Mouse (Mus musculus) heart, embryonic 10.5 days (tissue): Measurements from ENCODE around the gene Naip2. TPM values are rescaled to one million over a fixed set of nuclear protein-coding genes. Genes with fewer than 3 reads are reported as not detected.
"Not testable (repeated sequence)": the region's sequence is repeated elsewhere in the genome, so short reads cannot be mapped to it uniquely, and the experiment has no call there.

Experiments used
- DNase-seq: peaks from one replicate; pipeline ENCODE4 v3.0.0-alpha.2; 2017; ENCODE audit warnings: low spot score
- H3K27ac ChIP-seq: fragments of 300-500 bp; sonication (generic); 2 replicates; pipeline ENCODE4 v1.5.1; 2016; ENCODE audit warnings: mild to moderate bottlenecking
- H3K27me3 ChIP-seq: fragments of 300-500 bp; sonication (generic); 2 replicates; pipeline ENCODE4 v1.6.1; 2016; ENCODE audit warnings: mild to moderate bottlenecking; ENCODE audit not compliant: poor library complexity, insufficient read depth, severe bottlenecking
- H3K36me3 ChIP-seq: fragments of 300-500 bp; sonication (generic); 2 replicates; pipeline ENCODE4 v1.6.1; 2016; ENCODE audit warnings: mild to moderate bottlenecking, moderate library complexity
- H3K4me1 ChIP-seq: fragments of 300-500 bp; sonication (generic); 2 replicates; pipeline ENCODE4 v1.6.1; 2016; ENCODE audit warnings: mild to moderate bottlenecking
- H3K4me3 ChIP-seq: fragments of 300-500 bp; sonication (generic); 2 replicates; pipeline ENCODE4 v1.5.1; 2016; ENCODE audit warnings: mild to moderate bottlenecking, moderate library complexity
- H3K9me3 ChIP-seq: fragments of 300-500 bp; sonication (generic); 2 replicates; pipeline ENCODE4 v1.6.1; 2016; ENCODE audit warnings: mild to moderate bottlenecking, moderate library complexity
- WGBS: fragments of 180-500 bp; shearing (Covaris S2); methylation state at CpG from one replicate; pipeline ENCODE4 v1.1.7; 2016; 5-methylcytosine and 5-hydroxymethylcytosine counted together
- polyA plus RNA-seq: library from polyadenylated mRNA; unstranded; fragments of >200 nt; fragmentation: Nextera tagmentation; extraction: Ambion mirVana; gene quantifications from 2 replicates; pipeline ENCODE4 v1.2.1, GENCODE M21; 2016

The Naip2 gene
- polyA plus RNA-seq, 1 experiment from 2014 or later = 0.15 TPM

DNA sequence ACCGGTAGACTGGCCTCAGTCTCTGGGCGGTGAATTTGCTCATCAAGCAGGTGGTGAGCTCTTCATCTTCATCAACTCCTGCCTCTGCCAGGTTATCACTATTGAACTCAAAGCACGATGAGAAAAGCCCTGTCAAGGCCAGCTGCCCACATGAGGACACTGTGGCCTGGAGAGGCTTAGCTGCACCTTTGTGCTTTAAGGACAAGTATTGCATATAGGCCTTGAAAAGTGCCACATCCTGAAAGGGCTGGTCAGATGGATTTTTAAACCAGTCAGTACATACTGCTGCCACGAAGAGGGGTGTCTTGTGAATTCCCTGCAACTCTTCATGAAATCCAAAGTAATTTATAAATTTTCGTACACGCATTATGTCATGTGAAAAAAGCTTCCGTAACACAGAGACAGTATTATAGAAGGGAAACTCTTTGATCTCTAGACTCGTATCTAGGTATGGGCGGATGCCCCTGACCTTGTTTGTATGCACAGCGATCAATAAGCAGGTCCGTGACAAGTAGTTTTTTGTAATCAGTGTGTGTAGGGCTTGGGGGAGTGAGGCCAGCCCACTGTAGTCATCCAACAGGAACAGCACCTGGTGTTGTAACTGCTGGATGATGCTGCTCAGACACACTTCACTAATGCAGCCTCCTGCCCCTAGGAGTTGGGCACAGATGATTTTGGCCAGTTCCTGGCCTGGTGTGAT is 40.6 kb downstream of the Naip2 start:
- not testable (repeated sequence) for H3K36me3 ChIP-seq, H3K9me3 ChIP-seq, H3K4me3 ChIP-seq, H3K4me1 ChIP-seq, H3K27me3 ChIP-seq, DNase-seq, H3K27ac ChIP-seq
- WGBS = 76% methylated on average over 11 of the region's 11 CpGs

DNA sequence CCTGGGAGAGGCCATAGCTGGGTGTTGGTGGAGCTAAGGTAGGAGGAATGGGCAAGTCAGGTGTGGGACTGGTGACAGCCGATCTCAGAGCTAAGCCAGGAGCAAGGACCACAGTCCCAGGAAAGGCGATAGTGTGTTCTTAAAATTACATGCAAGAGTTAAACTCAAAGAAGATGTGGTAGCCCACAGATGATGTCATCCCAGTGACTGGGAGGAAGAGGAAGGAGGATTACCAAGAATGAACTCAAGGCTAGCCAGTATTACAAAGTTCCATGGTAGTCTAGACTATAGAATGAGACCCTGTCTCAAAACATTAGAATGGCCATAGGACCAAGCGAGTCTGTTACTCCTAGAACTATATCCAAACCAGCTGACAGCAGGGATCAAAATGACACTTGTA is 45.3 kb downstream of the Naip2 start:
- 82% methylated on average over 3 of the region's 3 CpGs for WGBS
- Histone ChIP-seq H3K4me1 (no peaks in the 10 kb centered on the region), H3K4me3 (no peak overlapping the region), H3K36me3 (no peaks in the 10 kb centered on the region), H3K9me3 (no peaks in the 10 kb centered on the region), H3K27me3 (no peaks in the 10 kb centered on the region), H3K27ac (no peak overlapping the region)
- no peak for DNase-seq

DNA sequence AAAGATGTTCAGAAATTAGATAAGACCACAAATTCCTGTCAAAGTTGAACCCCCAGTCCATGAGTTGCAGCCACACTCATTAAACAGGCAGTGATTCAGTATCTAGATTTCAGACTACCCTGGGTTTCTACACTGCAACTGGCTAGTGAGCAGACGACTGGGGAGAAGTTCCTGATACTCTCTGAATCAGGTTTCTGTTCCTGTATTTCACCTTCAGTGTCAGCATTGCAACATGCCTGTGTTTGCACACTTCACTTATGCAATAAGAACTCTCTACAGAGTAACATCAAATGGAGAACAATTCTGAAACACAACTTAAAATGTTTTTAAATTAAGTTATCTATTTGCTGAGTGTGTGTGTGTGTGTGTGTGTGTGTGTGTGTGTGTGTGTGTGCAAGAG is 49.2 kb downstream of the Naip2 start:
- no peak overlapping the region for H3K4me3 ChIP-seq
- no peaks in the 10 kb centered on the region for H3K36me3 ChIP-seq
- no peaks in the 10 kb centered on the region for H3K27me3 ChIP-seq
- 56% methylated on average over 1 of the region's 1 CpGs for WGBS
- H3K27ac ChIP-seq = no peak overlapping the region
- H3K9me3 ChIP-seq = no peaks in the 10 kb centered on the region
- DNase-seq = no peak
- no peaks in the 10 kb centered on the region for H3K4me1 ChIP-seq

DNA sequence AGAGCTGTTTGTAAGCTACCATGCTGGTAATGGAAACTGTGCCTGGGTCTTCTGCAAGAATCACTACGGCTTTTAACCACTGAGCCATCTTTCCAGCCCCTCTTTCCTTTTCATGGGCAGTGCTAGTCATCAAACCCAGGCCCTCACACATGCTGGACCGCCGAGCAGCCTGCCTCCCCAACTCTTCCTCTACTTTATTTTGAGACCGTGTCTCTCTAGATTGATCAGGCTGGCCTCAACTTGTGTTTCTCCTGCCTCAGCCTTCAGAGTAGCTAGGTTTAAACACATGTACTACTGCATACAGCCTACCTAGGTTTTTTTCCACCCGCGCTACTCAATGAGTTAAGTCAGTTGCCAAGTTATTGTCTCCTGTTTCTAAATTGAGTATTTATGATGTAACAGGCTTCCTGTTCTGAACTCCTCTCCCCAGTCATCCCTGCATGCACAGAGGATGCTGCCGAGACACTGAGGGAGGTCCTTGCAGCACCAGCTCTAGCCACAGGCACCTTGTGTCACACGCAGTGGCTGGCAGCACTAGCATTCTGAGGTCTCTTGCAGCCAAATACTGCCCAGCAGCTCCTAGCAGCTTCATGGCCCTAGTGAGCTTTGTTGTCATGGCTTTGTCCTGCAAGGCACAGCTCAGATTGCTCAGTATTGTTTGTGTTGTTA is 60.1 kb downstream of the Naip2 start:
- H3K27ac ChIP-seq = no peak overlapping the region
- no peak overlapping the region for H3K4me3 ChIP-seq
- H3K9me3 ChIP-seq = no peaks in the 10 kb centered on the region
- 82% methylated on average over 8 of the region's 8 CpGs for WGBS
- H3K27me3 ChIP-seq = no peaks in the 10 kb centered on the region
- DNase-seq = peak; percentile 59
- H3K36me3 ChIP-seq = peaks cover 25% of the 10 kb centered on the region
- no peaks in the 10 kb centered on the region for H3K4me1 ChIP-seq

DNA sequence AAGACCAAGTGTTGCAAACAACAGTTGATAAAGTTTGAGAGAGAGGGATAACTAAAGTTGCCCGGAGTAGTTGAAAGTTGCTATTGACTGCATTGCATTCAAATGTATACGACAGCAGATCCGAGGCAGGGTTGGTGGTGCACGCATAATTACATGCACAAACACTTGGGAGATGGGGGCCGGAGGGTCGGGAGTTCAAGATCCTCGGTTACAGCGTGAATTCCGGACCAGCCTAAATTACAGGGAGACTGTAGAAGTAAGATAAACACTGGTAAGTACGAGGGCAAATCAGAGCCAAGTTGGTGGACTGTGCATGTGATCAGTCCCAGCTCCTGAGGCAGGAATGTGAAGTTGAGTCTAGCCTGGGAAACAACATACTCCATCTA is 76.6 kb downstream of the Naip2 start:
- WGBS = 3% methylated on average over 10 of the region's 10 CpGs
- Histone ChIP-seq H3K36me3 (peaks cover 32% of the 10 kb centered on the region), H3K9me3 (no peaks in the 10 kb centered on the region), H3K27ac (peak overlapping the region; percentile 84), H3K27me3 (no peaks in the 10 kb centered on the region), H3K4me1 (peaks cover 14% of the 10 kb centered on the region), H3K4me3 (peak overlapping the region; percentile 86)
- DNase-seq = no peak

DNA sequence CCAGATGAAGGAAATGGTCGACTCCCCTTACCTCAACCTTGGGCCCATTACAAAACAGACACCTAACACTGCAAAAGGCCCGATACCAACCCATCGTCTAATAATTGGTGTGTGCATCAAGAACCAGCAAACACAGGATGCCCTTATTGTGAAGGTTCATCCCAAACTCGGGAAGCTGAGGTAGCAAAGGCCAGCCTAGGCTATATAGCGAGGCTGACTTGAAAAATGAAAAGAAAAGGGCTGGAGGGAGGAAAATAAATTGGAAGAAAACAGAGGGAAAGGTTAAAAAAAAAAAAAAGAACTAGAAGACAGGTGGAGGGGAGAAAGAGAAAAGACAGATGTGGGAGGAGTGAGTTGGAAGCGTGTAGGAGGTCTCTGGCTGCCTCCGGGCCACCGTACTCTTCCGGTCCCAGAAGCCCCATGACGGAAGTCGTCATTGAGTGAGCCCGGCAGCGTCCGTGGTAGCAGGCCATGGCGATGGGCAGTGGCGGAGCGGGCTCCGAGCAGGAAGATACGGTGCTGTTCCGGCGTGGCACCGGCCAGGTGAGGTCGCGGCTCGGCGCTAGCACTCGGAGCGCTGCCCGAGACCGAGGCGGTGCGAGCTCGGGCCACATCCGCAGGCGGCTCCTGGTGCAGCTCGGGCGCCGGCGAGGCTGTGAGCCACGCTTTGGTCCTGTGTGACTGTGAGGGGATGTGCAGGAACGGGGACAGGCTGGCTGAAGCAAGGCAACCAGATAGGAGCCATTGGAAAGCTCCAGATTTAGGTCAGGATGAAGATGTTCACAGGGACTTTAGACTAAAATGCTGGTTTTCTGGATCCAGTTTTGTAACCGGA is 77.3 kb downstream of the Naip2 start, which contains the start of gene Smn1:
TSS of gene Smn1 (plus strand) at position 430 of the 835 bp plus-strand sequence.
- no peaks in the 10 kb centered on the region for H3K9me3 ChIP-seq
- no peaks in the 10 kb centered on the region for H3K27me3 ChIP-seq
- H3K36me3 ChIP-seq = peaks cover 30% of the 10 kb centered on the region
- peak within 1 kb of the TSS; percentile 86 for H3K4me3 ChIP-seq
- peak; percentile 95 for DNase-seq
- H3K27ac ChIP-seq = peak within 1 kb of the TSS; percentile 84
- WGBS = 4% methylated on average over 42 of the region's 42 CpGs
- peaks cover 14% of the 10 kb centered on the region for H3K4me1 ChIP-seq

DNA sequence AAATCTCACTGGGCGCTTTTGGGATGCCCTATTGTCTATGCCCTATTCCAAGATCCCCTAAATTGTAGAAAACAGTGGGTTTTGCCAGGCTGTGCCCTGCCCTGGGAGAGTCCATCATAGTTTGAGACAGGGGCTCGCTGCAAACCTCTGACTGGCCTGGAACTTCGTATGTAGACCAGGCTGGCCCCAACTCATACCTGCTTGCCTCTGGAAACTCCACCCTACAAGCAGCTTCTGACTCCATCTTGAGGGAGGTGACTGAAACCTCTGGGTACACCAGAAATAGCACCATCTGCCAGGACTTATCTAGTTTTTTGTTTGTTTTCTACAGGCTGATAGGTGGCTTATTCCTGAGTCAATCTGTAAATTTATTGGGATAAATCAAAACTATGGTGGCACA is 77.9 kb downstream of the Naip2 start:
- 88% methylated on average over 3 of the region's 3 CpGs for WGBS
- H3K4me3 ChIP-seq = peak overlapping the region; percentile 86
- peaks cover 14% of the 10 kb centered on the region for H3K4me1 ChIP-seq
- H3K9me3 ChIP-seq = no peaks in the 10 kb centered on the region
- DNase-seq = no peak
- H3K27me3 ChIP-seq = no peaks in the 10 kb centered on the region
- peaks cover 23% of the 10 kb centered on the region for H3K36me3 ChIP-seq
- peak overlapping the region; percentile 84; the same call in 1 of the 2 replicates for H3K27ac ChIP-seq

DNA sequence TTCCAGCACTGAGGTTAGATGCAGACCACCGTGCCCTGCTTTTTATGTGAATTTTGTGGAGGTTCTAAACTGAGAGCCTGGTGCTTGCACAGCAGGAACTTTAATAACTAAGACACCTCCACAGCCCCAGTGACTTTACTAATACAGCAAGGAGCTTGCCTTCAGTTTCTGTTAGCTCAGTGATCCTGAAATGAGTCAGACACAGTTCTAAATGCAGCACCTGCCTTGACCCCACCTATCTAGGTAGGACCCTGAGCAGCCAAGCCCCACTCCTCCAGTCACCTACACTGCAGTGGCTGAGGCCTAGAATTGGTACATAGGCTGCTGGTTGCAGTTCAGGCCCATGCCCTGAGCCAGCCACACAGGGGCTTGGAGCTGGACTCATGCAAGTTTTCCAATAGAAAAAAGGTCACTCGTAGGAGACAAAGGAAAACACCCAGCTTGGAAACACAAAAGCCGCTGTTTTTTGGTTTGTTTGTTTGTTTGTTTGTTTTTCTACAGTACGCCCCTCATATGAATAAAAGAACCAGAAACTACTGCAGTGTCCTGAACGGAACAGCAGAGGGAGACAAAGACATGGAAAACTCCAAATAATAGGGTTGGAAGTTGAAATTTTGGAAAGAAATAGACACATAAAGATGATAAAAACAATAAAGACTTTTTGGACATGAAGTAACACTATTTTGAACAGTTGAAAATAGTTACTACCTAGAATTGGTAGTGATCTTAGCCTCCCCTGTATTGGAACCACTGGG is 89.5 kb downstream of the Naip2 start:
- no peaks in the 10 kb centered on the region for H3K9me3 ChIP-seq
- peaks cover 8% of the 10 kb centered on the region for H3K4me1 ChIP-seq
- no peak for DNase-seq
- no peaks in the 10 kb centered on the region for H3K27me3 ChIP-seq
- no peak overlapping the region for H3K27ac ChIP-seq
- 43% methylated on average over 5 of the region's 5 CpGs for WGBS
- peaks cover 8% of the 10 kb centered on the region; the same call in 1 of the 2 replicates for H3K36me3 ChIP-seq
- H3K4me3 ChIP-seq = no peak overlapping the region

DNA sequence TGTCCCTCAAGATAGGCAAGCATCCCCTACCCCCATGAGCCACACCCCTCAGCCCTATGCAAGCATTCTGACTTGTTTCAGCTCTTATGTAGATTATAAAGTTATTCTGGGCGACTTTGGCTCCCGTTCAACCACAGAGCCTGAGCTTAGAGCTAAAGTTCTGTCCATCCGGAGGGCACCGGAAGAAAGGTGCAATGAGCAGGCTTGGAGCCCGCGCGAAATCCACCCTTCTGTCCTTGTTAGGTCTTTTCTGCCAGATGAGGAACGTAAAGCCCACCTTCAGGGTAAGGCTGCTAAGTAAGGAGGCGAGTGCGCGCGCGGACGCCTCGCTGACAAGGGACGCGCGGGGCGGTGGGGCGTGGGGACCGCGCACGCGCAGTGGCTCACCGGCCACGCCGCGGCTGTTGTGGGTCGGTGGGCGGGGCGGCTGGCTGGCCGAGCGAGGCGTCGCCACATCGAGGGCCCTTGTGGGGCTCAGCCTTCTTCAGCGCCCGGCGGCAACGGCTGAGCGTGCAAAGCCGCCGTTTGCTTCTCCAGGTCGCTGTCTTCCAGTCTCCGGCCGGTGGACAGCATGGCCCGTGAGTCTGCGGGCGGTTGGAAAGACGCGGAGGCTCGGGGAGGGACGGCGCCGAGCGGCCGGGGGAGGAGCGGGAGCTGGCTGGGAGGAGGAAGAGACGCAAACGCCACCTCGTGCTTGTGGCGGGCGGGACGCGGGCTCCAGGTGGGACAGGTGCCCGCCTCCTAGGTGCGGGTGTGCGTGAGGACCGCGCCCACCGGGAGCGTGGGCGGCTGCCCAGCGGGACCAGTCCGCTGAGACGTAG is 94.0 kb downstream of the Naip2 start, which contains the start of gene Serf1:
TSS of gene Serf1 (plus strand) at position 361 of the 821 bp plus-strand sequence.
- WGBS = 2% methylated on average over 76 of the region's 76 CpGs
- no peaks in the 10 kb centered on the region for H3K27me3 ChIP-seq
- peak; percentile 86 for DNase-seq

DNA sequence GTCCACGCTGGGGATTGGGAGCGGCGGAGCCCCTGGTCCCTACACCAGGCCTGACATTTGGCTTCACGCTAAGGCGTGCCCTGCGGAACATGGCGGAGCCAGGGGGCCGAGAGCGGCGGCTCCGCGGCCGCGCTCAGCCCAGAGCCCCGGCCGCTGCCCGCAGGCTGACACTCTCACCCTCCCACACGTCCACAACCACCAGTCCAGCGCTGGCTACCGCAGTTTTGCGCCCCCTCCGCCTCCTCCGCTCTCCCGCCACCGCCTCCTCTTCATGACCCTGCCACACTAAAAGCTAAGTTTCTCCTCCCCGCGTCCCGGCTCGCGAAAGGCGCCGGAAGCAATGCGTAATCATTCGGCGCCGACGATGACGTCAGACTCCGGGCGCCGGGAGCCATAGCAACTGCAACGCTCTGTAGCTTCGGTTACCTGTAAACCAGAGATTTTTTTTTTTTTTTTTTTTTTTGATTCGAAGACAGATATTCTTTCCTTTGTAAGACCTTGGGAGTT is 98.1 kb downstream of the Naip2 start, which contains the start of gene Bdp1:
TSS of gene Bdp1 (minus strand) at position 323 of the 507 bp plus-strand sequence.
- Histone ChIP-seq H3K36me3 (peaks cover 5% of the 10 kb centered on the region), H3K27ac (peak within 1 kb of the TSS; percentile 92), H3K27me3 (no peaks in the 10 kb centered on the region), H3K4me1 (peaks cover 23% of the 10 kb centered on the region), H3K4me3 (peak within 1 kb of the TSS; percentile 98), H3K9me3 (no peaks in the 10 kb centered on the region)
- DNase-seq = peak; percentile 95
- WGBS = under 1% methylated on average over 44 of the region's 44 CpGs

More for the DNA sequence above, 94.0 kb downstream of the Naip2 start, which contains the start of gene Serf1:
- Histone ChIP-seq H3K4me3 (peak within 1 kb of the TSS; percentile 79), H3K9me3 (no peaks in the 10 kb centered on the region), H3K27ac (peak within 1 kb of the TSS; percentile 91), H3K36me3 (no peaks in the 10 kb centered on the region), H3K4me1 (peaks cover 13% of the 10 kb centered on the region)

DNA sequence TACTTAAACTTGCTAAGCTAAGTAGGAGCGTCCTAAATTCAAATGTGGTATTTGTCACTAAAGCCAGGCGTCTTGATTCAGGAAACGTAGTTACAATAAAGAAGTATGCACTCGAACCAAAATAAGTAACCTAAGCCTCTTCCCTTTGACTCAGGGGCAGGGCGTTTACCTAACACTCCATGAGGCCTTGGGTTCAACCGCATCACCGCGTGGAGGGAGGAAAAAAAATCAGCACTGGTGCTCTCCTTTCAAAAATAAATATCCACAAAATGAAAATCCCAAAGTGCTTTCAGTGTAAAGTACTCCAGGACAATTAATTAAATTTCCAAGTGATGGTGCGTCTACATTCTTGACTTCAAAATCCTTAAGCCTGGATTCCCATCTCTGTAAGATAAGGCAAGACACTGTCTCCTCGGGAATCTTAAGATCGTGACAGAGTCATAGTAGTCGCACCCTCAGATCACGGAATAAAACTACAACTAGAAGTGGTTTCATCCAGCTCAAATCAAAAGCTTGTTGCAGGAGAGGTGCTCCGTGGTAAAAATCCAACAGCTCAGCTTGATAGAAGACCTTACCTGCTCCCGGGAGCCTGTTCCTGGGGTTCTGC is 98.7 kb downstream of the Naip2 start:
- peak overlapping the region; percentile 98 for H3K4me3 ChIP-seq
- H3K27ac ChIP-seq = peak overlapping the region; percentile 92
- no peaks in the 10 kb centered on the region for H3K9me3 ChIP-seq
- H3K4me1 ChIP-seq = peaks cover 18% of the 10 kb centered on the region
- H3K36me3 ChIP-seq = peaks cover 11% of the 10 kb centered on the region
- DNase-seq = no peak
- H3K27me3 ChIP-seq = no peaks in the 10 kb centered on the region
- 5% methylated on average over 15 of the region's 15 CpGs for WGBS
